Mouse (Mus musculus): ENCODE results near the gene Senp8.

Senp8 gene

GRCm38 (mm10) chr9:59709225-59709624, 41.3 kb downstream of the Senp8 start:
- DNase-seq, result no peak

DNA sequence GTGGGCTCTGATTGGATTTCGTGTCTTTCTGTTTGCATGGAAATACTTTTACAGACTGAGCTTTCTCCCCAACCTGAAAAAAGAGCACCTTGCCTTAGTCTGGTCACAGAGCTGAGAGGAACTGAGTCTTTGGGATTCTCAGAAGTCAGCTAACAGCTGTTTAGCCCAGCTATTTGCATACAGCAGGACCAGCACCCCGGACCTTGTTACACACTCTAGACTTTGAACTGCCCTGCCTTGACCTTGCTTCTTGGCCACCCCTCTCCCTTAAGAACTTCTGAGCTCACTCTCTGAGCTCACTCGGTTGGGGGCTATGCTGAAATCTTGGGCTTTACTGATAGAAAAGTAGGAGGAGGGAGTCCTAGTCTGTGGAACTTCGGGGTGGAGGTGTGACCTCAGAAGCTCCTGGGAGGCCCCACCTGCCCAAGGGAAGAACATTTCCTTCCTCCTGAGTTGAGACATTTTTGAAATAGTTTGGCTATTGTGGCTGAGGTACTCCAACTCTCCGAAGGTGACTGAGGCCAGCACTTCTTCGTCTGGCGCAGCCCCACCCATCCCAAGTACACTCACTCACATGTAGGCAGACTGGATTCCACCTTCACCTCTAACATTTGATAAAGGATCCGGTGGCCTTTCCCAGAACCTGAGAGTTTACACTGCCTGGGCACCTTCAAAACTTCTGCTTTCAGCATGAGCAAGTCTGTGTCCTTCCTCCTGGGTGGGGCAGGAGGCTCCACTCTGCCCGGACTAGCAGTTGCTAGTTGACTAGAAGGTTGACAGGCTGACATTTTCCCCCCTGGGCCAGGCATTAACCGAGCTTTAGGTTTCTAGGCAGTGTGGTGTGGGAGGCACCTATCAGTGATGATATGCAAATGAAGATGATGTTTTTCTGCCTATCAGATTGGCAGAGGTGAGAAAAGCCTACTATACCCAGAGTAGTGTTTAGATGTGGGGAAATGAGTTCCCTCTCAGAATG, 43.4 kb downstream of the Senp8 start:
- DNase-seq, result no peak

DNA sequence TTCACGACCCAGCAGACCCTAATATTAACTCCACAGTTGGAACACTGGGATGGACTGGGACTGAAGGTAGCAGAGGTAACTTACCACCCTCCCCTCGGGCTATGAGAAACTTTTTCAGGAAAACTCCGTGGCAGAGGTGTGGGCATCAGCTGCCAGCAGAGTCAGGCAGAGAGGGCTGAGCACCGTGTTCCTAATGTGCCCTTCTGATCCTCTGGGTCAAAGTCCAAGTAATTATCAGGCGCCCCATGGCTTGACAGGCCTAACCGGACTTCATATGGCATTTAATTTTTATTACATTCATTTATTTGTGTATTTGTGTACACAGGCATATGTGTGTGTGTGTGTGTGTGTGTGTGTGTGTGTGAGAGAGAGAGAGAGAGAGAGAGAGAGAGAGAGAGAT, 47.4 kb downstream of the Senp8 start:
- no peak for DNase-seq

DNA sequence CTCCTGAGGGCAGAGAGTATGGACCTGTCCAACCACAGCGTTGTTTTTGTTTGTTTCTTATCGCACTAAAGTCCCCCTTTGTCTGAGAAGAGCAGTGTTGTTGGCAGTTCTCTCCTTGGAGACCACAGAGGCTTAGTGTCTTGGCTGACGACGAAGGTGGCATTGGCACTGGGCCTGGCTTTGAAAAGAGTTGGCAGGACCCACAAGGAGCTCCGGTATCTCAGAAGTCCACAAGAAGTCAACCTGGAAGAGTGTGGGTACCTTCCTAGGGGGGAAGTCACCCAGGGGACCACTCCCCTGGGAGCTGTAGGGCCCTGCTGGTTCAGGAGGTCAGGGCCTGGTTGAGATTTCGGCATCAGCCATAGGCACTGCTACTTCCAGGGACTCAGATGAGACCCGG, 49.4 kb downstream of the Senp8 start:
- no peak for DNase-seq

GRCm38 (mm10) chr9:59696381-59696780, 54.1 kb downstream of the Senp8 start:
- no peak for DNase-seq

- no peak for DNase-seq
Observed at GRCm38 (mm10) chr9:59695451-59695813, 55.1 kb downstream of the Senp8 start.

DNA sequence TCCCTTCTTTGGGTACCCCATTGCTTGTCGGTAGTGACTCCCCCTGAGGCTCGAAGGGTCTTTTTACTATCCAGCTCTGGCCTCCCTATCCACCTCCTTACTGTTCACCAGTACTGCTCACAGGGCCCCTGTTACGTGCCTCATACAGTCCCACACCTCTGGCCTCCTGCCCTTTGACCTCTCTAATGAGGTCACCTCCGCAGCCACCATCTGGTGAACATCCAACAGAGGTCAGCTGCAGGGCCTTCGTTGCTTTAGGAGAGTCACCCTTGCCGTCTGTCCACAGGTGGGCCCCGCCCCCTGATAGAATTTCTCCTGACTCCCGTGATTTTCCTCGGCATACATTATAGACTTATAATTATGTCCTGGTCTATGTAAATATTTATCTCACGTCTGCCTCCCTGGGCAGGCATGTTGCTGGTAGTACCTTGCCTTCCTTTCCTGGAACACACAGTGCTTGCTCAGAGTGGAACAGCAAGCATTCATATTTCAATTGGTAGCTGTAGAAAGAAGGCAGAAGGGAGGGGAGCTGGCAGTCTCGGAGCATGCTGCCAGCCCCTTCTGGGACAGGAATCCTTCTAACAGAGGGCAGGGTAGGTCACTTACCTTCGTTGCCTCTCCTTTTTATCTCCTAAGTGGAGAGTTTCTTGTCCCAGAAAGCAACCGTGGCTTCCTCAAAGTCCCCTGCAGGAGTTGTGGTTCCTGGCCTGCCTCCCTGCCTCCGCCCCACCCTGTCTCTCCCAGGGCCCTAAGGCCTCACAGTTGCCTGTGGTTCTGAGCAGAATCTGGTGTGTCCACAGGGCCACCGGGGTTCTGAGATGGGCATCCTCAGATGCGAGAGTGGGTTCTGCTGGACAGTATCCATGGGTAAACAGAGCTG, 55.7 kb downstream of the Senp8 start:
- no peak for DNase-seq

DNA sequence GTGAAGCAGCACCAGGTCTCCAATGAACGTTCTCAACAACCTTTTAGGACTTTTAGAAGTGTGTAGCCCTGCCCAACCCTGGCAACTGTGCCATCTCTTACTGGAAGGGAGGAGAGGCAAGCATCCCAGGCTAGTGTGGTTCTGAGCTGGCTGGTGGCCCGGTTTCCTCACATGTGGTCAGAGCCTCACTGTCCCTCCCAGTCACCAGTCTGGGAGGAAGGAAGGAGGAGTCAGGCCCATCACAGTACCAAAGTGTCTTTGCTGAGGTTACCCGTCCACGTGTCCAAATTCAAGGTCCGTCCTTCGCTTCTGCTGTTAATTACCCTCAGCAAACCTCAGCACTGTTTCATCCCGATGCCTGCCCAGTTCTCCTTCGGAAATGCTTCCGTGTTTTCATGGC, 58.4 kb downstream of the Senp8 start:
- DNase-seq, result no peak

- DNase-seq, result no peak
Observed at GRCm38 (mm10) chr9:59691635-59692094, 58.8 kb downstream of the Senp8 start.

DNA sequence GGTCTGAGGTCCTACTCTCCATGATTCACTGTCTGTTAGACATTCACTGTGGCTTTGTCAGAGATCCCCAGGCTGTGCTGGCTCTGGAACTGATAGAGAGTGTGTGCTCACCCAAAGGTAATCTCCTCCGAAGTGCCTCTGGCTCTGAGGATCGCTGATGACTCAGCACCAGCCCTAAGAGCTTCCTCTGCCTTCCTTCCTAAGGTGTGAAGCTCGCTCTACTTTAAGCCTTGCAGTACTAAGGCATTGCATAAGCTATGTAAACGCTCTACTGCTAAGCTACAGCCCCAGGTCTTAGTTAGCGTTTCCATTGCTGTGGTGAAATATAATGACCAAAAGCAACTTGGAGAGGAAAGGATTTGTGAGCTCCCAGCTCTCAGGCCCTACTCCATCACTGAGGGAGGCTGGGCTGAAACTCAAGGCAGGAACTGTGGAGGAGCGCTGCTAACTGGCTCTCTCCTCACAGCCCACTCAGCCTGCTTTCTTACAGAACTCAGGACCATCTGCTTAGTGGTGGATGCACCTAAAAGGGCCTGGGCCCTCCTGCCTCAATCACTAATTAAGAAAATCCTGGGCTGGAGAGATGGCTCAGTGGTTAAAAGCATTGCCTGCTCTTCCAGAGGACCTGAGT, 63.0 kb downstream of the Senp8 start:
- DNase-seq, result no peak

Data from thymus, adult 18-20 months (tissue).